Mouse (Mus musculus): ENCODE data around the gene Cald1. TPM values are rescaled to one million over a fixed set of nuclear protein-coding genes. Genes with fewer than 3 reads are reported as not detected.
A peak's percentile ranks its signal among the peaks of the same experiment; 100 is the strongest.

Cald1 gene
- 10 to 100 TPM; 23.1 to 25.4 TPM for total RNA-seq (2021)

DNA sequence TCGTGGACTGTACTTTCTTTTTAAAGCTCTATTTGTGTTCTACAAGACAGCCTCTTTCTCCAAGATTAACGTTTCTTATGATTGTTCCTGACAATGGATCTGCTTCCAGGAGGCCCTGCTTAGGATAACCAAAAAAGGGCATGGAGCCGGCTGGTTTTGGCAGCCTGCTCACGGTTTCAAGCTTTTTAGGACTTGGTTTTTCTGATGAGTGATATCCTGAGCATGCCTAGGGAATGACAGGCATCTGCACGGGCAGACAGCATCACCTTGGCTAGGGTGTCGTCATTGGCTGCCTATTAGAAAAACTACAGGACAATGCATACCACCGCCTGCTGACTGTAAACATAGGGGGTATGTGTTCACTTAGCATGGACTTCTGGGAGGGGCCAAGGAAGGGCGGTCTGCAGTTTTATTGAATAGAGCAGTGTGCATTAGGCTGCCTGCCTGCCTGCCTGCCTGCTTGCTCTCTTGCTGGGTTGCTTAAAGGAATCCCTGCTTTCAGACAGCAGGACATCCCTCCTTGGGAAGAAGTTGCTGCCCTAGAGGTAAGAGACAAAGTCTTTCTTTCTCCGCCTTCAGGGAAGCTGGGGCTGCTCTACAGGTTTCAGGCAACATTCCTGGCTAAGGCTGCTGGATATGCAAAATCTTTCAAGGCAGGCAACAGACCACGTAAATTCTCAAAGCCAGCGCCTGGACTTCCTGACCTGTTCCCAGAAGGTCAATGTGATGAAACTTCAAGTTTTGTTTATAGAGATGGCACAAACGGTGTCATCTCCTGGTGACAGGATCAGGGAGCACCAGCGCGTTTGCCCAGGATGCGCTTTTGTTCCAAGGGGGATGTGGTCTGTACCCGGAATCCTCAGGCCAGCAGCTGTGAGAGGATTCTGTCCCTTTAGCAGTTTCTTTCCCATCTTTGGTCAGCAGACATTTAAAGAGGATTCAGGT is at the start of gene Cald1:
Gene Cald1 (plus strand): TSS at position 380 of the 945 bp plus-strand sequence.
- DNase-seq (ENCODE audit: extremely low spot score in 1 of 2, low spot score in 2 of 2): peak in 1 of 2 experiments; percentile 48
- intact Hi-C loops (cut with DNase I): no loop called here

DNA sequence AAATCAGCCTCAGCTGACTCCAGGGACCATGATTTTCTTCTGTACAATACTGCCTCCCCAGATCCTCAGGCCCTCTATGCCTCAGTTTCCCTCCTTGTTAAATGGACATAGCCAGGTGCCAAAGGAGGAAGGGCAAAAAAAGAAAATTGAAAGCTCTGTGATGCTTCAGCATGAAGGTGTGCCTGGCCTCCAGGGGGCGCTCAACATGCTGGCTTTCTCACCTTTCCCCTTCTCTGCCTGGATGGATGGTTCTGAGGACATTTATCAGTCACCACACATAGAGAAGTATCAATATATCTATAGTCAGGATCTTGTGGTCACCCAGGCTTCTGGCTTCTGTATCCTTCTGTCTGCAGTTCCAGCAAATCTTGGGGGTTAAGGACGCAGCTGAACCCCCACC is 49.3 kb upstream of the Cald1 start:
- intact Hi-C loops (cut with DNase I): no loop called here
- DNase-seq (ENCODE audit: extremely low spot score in 1 of 2, low spot score in 2 of 2): peak in 1 of 2 experiments; percentile 59

DNA sequence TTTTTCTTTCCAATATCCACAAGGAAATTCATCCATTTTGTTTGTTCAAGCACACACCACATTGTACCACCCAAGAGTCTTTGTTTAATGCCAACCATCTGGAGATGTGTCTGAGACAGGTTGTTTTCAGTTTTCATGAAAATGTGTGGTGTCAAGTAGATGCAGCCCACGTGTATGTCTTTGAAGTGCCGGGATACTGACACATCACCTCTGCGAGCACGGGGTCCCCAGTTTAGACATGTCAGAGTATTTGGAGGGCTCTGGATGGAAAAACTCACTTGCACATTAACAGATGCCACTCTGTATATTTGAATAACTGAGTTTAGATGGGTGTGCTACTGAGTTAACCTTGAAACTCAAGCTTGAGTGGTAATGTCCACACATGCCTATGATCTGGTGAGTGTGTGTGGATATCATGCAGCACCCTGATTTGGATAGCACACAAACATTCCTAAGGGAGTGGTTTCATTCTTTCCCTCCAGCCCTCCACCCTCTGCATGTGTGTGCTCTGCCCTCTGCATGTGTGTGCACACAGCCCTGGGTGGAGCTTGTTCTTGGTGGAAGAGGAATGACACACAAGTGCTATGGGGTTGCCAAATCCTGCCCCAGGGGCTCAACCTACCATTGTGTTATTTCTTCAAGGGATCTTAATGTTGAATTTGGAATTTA is 45.7 kb upstream of the Cald1 start:
- no peak for DNase-seq (ENCODE audit: extremely low spot score in 1 of 2, low spot score in 2 of 2)
- intact Hi-C loops (cut with DNase I): no loop called here

DNA sequence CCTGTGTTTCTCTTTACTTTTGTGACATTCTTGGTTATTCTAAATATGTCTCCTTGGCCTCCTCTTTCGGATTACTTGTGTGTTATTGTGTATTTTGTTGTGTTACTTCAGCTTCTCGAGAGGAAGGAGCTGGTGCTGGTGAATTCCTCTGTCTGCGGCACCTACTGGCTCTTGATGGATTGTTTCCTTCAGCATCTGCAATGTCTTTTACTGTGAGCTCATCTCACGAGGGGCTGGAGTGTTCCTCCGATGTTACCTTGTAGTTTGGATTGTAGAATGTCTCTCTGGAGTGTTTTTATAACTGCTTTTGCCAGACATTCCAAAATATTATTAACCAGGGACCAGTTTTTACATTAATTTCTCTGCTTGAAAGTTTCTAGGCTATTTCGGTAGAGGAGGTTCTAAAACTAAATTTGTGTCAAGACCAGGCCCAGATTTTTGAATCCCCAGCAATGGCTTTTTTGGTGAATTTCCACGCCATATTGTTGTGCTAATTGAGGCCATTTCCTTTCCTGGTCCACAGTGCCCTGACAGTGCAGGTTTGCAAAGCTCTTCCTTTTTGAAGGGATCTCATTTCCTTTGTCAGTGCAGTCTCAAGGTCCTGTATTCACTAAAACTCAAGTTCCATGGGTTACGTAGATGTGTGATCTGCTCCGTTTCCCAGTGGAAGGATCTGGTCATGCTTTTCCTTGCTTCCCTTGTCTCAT is 43.9 kb upstream of the Cald1 start:
- intact Hi-C loops (cut with DNase I): no loop called here

DNA sequence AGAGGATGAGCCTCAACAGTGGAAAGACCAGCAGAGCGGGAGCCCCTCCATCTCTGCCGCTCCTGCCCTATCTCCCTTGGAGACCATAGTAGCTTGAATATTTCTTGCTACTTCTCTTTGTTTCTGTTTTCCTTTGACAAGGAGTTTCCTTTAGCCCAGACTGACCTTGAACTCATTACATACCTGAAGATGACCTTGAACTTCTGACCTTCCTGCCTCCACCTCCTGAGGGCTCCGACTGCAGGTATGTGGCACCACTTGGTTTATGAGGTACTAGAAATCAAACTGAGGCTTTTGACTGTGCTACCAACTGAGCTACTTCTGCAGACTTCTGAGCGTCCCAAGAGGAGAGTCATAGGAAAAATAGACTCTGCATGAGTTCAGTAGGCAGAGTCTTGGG is 38.8 kb upstream of the Cald1 start:
- intact Hi-C loops (cut with DNase I): no loop called here
- no peak for DNase-seq (ENCODE audit: extremely low spot score in 1 of 2, low spot score in 2 of 2)

More for the DNA sequence above, 43.9 kb upstream of the Cald1 start:
- DNase-seq (ENCODE audit: extremely low spot score in 1 of 2, low spot score in 2 of 2): no peak

DNA sequence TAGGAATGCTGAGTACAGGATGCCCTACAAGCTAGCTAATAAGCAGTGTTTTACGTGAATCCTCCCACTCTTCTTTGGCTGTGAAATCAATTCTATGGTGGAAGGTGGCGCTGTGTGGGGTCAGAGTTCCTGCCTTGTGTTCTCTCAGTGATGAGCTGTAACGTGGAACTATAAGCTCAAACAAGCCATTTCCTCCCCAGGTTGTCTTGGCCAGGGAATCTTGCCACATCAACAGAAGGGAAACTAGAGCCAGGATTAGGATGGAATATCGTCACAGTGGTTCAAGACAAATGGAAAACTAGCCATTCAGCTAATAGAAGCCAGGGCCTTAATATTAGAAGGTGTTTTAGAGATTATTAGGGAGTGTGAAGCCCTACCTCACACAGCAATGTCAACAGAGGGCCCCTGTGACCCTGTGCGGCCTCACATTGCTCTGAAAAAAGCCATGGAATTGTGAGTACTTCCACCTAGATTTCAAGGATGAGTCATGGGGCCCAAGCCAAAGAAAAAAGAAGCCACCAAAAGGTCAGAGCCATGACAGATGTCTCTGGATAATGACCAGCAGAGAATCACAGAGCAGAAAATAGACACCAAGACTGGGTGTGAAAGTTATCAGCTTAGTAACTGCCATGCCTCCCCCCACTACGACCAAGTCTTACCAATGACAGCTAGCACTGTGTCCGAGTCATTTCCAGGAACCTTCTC is 33.0 kb upstream of the Cald1 start:
- no peak for DNase-seq (ENCODE audit: extremely low spot score in 1 of 2, low spot score in 2 of 2)
- intact Hi-C loops (cut with DNase I): no loop called here

DNA sequence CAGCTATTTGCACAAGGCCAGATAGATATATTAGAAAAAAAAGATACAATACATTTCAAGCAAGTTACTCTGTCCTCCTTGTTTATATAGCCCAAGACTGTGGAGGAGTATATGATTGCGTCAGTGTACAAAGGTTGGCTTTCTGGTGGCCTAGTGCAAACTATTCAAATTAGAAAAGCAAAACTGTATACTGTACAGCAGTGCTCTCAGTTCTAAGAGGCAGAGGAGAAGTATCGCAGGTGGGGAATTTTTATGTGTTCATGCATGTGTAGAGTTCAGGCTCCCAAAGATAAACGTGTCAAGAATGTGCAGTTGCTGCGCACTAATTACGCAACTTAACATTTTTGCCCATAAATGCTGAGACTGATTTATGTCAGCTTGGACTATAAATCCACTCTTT is 31.0 kb upstream of the Cald1 start:
- intact Hi-C loops (cut with DNase I): no loop called here
- no peak for DNase-seq (ENCODE audit: extremely low spot score in 1 of 2, low spot score in 2 of 2)

DNA sequence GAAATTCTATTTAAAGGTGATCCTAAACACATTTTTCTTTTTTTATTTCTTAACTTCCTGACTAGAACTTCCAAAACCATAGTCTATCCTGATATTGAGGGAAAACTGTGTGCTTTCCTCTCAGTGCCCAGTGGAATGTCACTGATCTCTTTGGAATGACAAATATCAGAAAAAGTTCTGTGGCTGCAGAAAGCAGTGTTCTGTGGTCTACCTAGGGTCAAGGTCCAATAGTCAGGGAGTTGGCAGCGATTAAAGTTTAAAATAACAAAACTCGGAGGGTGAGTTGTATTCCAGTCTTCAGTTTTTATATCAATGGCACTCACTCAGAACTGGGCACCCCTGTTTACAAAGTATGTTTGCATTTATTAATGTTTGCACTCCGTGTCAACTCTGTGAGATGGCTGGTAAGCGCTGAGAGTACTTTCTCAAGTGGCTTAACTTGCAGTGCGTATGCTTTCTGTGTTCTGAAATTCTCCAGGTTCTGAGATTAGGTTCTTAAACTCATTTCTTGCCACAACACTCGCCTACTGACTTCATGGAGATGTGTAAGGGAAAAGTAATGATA is 18.7 kb upstream of the Cald1 start:
- intact Hi-C loops (cut with DNase I): no loop called here
- no peak for DNase-seq (ENCODE audit: extremely low spot score in 1 of 2, low spot score in 2 of 2)

DNA sequence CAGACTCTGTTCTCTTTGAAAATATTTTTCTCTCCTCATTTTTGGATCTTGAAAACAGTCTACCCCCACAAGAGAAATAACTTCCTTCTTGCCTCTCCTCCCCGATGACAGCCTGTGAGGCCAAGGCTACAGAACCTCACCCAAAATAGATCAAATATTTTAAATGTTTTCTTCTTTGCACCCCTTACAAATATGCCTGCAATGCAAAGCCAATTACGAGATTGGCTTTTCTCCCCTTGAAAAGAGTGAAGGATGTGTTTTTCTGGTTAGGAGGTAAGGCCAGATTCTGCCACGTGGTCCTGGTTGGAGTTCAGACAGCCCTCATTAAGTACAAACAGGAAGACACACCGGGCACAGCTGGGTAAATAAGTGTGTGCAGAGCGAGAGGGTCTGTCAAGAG is 14.9 kb upstream of the Cald1 start:
- intact Hi-C loops (cut with DNase I): no loop called here
- DNase-seq (ENCODE audit: extremely low spot score in 1 of 2, low spot score in 2 of 2): no peak

DNA sequence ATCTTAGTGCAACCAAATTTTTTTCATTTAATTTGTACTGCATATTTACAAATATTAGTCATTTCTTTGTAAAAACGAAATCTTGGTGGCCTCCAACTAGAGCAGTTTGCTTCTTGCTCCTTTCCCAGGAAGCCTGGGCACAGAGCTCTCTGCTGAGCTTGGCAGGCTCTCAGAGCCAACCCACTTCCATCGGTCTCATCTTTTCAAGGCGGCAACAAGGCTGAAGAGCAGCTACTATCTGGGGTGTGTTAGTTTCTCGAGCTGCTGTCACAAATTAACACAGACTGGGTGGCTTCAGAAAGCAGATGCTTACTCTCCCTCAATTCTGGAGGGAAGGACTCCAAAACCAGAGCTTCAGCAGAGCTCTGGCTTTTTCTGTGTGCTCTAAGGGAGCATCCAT is 10.2 kb upstream of the Cald1 start:
- intact Hi-C loops (cut with DNase I): no loop called here
- DNase-seq (ENCODE audit: extremely low spot score in 1 of 2, low spot score in 2 of 2): peak in 1 of 2 experiments; percentile 22

DNA sequence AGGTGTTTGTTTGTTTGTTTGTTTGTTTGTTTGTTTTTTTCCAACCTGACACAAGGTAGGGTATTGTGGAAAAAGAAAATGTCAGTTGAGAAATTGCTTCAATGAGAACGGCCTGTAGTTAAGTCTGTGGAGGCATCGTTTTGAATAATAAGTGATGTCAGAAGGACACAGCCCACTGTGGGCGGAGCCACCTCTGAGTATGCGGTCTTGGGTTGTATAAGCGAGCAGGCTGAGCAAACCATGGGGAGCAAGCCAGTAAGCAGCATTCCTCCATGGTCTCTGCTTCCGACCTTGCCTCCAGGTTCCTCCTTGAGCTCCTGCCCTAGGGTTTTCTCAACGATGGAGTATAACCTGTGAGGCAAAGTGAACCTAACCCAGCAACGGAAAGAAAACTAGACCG is 7.6 kb upstream of the Cald1 start:
- intact Hi-C loops (cut with DNase I): no loop called here
- no peak for DNase-seq (ENCODE audit: extremely low spot score in 1 of 2, low spot score in 2 of 2)

DNA sequence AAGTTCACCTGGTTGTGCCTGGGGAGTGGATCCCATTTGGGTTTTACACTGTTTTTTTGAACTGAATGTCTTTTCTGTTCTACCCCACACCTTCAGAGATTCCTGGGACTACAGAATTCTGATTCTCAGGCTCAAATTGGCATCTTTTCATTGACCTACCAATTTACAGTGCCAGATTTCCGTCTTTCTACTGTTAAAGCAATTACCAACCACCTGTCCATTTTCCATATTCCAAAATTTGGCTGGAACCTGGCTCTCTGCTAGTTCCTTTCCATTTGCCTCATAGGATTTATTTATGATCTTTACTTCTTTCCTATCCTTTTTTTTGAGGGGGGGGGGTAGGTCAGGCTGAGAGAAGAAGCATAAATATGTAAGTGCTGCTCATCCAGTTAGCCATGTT is 4.9 kb upstream of the Cald1 start:
- intact Hi-C loops (cut with DNase I): no loop called here
- DNase-seq (ENCODE audit: extremely low spot score in 1 of 2, low spot score in 2 of 2): no peak

DNA sequence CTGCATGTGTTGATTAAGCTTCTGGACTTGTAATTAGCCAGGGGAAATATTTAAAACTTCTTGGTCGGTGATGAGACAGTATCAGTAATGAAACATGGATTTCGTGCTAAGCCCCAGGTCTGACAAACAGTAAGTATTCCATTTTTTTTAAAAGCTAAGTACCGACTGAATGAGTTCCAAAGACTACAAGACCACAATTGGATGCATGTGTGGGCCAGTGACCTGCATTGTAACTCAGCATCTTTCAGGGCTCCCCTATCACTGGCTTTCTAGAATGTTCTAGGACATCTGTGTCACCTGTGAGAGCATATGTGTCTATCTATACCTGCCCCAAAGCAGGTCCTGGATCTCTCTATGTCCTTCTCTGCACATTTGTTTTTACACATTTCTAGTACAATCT is 984 bp upstream of the Cald1 start:
- DNase-seq (ENCODE audit: extremely low spot score in 1 of 2, low spot score in 2 of 2): no peak
- intact Hi-C loops (cut with DNase I): no loop called here

DNA sequence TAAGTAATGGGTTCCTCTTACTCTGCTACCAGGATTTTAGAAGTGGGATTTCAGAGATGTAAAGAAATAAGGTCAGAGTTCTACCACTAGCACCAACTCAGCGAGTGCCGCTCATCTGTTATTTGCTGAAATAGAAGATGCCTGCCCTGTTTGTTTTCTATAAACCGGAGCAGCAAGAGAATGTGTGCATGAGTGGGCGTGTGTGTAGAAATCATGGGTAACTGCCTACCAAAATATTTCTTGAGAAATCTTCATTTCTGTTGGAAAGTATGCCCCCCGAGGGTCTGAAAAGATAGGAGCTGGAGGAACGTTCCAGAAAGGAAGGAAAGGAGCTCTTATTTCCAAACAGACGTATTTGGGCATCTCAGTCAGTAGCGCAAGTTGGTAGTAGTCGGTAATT is 871 bp downstream of the Cald1 start:
- intact Hi-C loops (cut with DNase I): no loop called here
- no peak for DNase-seq (ENCODE audit: extremely low spot score in 1 of 2, low spot score in 2 of 2)

DNA sequence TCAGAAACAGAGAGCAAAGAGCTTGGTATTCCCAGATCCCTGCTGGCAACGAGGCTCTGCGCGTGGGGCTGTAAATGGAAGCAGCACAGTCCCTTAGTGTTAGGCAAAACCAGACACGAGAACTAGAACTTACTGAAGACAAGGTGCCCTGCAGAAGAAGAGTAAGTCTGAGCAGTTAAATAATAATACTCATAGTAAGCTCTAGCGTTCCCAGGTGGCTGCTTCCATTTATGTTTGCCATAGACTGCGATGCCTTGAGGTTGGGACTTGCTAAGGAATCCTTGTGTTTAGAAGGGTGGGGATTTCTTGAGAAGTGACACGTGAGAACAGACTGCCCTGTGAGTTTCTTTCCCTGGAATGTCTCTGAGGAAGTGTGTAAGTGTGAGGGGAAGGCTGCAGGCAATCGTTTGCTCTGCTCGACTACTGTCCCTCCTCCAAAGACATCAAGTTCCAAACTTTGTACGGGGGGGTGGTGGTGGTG is 1.4 kb downstream of the Cald1 start:
- intact Hi-C loops (cut with DNase I): no loop called here
- DNase-seq (ENCODE audit: extremely low spot score in 1 of 2, low spot score in 2 of 2): no peak

DNA sequence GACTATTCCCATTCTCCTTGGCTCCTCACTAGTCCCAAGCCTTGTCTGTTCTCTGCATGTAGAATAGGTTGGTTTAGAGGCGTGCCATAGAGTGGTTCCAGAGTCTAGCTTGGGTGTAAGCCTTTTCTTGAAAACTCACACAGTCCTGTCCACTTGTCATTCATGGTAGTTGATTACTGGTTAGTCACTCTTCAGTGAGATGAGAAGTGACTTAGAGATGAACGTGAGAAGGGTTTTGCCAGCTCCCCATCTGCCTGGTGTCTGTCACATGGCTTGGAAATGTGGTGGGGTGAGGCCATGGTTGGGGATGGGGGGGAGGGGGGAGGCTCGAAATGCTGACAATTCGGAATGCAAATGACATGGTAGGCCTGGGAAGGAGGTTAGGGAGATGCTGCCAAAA is 2.5 kb downstream of the Cald1 start:
- no peak for DNase-seq (ENCODE audit: extremely low spot score in 1 of 2, low spot score in 2 of 2)
- intact Hi-C loops (cut with DNase I): no loop called here

DNA sequence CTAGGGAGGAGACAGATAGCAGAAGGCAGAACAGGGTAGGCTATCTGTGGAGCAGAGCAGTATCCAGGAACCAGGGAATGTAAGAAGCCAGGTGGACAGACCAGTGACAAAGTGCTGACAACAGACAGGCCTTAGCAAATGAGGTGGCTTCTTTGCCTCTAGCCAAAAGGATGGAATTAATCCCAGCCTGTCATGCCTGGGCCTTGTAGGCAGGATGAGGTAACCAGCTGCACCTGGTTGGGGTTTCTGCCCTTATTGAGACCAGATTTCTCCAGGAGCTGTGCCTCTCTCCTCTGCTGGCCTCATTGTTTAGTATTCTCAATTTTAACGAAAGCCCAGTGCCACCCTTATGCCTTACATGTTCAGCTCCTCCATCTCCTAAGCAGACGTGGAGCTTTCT is 3.8 kb downstream of the Cald1 start:
- DNase-seq (ENCODE audit: extremely low spot score in 1 of 2, low spot score in 2 of 2): no peak
- intact Hi-C loops (cut with DNase I): no loop called here

DNA sequence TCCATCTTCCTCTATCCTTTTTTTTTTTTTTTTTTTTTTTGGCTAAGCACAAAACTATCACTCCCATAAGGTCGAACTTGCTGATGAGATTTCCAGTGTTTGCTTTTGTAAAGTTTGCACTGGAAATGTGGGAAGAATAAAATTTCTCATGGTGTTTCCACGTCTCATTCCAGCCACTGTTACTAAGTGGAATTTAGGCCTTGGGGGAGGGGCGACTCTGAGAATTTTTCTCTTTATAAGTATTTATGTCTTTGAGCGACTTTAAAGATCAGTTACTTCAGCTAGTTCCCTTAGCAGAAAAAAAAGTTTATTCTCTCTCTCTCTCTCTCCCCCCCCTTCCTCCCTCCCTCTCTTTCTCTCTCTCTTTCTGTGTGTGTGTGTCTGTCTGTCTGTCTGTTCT is 8.1 kb downstream of the Cald1 start:
- DNase-seq (ENCODE audit: extremely low spot score in 1 of 2, low spot score in 2 of 2): no peak
- intact Hi-C loops (cut with DNase I): no loop called here

DNA sequence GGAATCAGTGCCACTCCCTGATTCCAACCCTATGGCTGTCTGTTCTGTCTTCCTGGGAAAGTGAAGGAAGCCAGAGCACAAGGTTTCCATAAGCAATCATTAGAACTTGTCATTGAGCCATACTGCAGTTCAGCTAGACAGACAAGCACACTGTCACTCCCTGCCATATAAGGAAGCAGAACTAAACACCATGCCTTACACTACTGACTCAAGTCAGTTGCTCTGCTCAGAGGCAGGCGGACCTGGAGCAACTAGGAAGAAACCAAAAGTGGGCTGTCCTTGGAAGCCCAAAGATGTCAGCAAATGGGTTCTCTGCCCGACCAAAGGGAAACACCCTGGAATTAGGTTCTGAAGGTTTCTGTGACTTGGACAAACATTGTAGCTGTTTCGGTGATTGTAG is 10.3 kb downstream of the Cald1 start:
- intact Hi-C loops (cut with DNase I): no loop called here
- no peak for DNase-seq (ENCODE audit: extremely low spot score in 1 of 2, low spot score in 2 of 2)

Measured in left cerebral cortex, postnatal 10 days (tissue).